Mouse (Mus musculus) gastrocnemius, postnatal 10 days (tissue): ENCODE measurements around the gene Mocs2. TPM values are rescaled to one million over a fixed set of nuclear protein-coding genes. Genes with fewer than 3 reads are reported as not detected.

ENCODE experiments used
- DNase-seq: peaks from one replicate; pipeline ENCODE4 v3.0.0; 2021; ENCODE audit warnings: mixed read lengths
- long read RNA-seq, 2 experiments: library from polyadenylated mRNA; stranded (forward); transcript quantifications; one replicate each; pipeline ENCODE4 v2.0.0; 2021
- total RNA-seq, 2 experiments: library from RNA; stranded (reverse); gene quantifications; 2 replicates each; pipeline ENCODE4 v1.2.3; 2021

The Mocs2 gene
- total RNA-seq, result 10 to 100 TPM; 45.1 to 46.7 TPM
- long read RNA-seq, experiment 1, transcript Mocs2-208 (6 exons, 1,855 nt), result minor isoform, 6 of 29 reads
- long read RNA-seq, experiment 1, transcript Mocs2-207 (7 exons, 1,193 nt), result major isoform, 16 of 29 reads
- long read RNA-seq, experiment 1, partial matches to known transcripts, result 0 of 29 reads
- long read RNA-seq, experiment 1, other reads (novel, unspliced or antisense), result 6 of 29 reads
- long read RNA-seq, experiment 2, transcript Mocs2-207 (7 exons, 1,193 nt), result major isoform, 17 of 29 reads
- long read RNA-seq, experiment 2, partial matches to known transcripts, result 0 of 29 reads
- long read RNA-seq, experiment 2, other reads (novel, unspliced or antisense), result 6 of 29 reads

DNA sequence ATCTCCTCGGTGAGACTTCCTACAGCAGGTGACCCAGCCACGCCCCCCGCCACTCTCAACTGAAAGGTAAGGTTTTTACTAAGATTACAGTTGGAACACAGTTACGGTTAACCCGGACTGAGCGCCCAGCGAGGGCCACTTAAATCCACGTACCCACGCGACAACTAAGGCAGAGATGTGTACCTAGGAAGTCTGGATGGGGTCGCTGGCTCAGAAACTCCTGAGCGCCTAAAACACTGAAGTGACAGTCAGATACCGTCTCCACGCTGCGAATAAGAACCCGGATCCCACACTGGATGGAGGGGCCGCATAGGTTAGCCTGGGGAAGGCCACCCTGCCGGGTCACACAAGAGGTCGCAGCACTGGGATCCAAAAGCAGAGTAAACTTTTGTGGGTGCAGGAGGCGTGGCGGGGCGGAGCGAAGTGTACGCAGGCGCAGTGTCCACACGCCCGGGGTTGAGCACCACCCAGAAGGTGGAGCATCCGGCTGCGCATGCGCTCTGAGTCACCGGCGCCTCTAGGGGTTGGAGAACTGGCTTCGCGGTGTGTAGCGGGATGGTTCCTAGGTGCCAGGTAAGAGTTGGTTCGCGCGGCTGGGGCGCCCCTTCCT is at the start of gene Mocs2:
Gene Mocs2 (plus strand): TSS at position 486 of the 610 bp plus-strand sequence.
- DNase-seq, result peak; percentile 98

DNA sequence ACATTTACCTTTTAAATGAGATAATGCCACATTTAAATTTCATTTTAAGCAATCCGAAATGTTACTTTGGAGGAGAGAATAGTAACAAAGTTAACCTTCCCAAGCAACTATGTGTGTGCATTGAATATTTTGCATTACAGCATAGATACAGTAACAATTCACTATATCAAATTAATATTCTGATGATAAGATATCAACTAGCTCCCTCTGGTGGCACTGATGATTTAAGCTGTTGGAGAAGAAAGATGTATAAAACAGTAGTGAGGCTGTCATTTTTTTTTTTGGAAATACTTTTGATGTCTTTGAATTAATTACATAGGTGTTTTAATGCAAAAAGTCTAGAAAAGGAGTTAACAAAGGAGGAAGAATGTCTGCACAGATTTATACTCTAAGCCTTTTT is 26.5 kb upstream of the Mocs2 start:
- DNase-seq, result peak; percentile 21

DNA sequence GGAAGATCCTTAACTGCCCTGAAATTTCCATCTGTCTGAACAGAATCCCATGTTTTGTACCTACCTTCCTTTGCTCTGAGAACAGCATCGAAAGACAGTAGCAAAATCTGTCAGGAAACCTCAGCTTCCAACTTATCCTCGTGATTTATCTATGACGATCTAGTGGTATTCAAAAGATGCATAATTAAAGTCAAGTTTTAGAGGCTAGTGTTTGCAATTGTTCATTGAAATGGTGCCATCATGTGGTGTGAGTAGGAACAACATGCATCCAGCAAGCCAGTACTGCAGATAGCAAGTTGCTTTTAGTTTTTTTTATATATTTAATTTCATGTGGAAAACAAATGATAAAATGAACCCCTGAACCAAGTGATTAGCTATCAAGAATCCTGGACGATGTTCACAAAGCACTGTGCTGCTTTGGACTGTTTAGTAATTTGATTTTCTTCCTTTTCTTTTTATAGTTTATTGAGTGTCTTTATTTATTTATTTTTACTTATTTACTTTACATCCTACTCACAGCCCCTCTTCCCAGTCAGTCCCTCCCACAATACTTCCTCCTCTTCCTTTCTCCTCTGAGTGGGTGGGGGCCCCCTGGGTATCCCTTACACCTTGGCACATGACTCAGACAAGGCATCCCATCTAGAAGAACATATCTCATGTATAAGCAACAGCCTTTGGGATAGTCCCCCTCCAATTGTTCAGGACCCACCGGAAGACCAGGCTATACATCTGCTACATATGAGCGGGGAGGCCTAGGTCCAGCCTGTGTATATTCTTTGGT is 24.6 kb upstream of the Mocs2 start:
- DNase-seq, result peak; percentile 54

DNA sequence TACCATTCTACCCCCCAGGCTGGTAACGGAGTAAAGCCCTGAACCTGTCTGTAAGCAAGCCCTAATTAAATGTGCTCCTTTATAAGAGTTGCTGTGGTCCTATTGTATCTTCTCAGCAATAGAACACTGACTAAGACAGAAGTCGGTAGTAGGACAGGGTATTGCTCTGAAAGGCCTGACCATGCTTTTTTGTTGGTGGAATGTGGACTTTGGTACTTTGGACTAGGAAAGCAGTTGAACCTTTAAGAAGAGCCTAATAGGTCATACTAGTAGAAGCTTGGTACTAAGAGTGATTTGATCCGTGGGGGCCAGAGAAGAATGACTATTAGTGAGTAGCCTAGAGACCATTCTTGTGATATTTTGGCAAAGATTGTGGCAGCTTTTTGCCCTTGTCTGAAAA is 16.2 kb upstream of the Mocs2 start:
- no peak for DNase-seq

DNA sequence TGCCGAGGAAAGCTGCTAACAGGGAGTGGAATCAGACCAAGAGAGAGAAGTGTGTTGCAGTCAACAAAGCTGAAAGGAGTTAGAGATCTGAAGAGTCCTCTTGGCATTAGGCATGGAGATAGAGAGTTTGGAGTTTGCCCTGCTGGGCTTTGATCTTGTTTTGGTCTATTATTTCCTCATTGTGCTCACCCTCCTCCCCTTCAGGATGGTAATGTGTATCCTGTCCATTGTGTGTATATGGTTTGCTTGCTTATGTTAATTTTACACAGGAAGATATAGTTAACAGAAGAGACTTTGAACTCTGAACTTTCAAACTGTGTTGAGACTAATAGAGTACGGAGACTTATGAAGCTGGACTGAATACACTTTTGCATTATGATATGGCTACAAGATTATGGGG is 15.1 kb upstream of the Mocs2 start:
- no peak for DNase-seq

DNA sequence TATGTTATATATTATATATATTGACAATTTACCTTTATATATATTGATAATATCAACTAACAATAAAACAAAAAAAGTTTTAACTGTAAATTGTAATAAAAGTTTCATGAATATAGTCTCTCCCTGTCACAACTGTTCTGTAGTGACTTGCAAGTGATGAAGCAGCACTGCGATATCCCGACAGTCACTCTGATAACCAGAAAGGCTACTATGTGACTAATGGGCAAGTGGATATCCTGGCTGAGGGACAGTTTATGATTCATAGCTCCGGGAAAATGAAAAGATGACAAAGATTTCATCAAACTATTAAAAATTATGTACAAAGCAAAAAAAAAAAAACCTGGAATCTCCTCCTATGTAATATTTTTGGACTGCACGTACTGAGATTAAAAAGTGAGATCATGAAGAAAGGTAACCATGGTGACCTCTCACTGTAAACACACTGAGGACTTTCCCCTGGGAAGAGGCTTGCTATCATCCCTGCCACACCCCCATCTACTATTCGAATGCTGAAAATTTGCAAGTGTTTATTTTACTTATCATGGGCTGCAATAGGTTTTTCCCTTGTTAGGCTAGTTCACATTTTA is 8.3 kb upstream of the Mocs2 start:
- DNase-seq, result no peak

DNA sequence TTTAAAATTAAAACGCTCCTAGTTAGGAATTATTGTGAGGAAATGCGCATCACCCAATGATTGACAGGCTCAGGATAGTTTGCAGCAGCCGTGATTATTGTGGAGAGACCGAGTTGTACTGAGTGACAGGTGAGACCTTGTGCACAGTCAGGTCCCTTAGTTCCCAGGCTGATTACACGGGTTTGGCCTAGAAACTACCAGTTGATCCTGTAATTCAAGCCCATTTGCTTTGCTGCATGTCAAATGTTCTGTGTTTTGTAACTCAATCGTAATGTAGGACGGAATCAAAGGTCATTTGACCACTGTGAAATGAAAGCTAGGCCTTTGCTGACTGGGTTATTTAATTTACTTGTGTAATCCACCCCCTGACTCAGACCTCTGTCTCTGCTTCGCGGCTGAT is 477 bp downstream of the Mocs2 start:
- DNase-seq, result no peak

DNA sequence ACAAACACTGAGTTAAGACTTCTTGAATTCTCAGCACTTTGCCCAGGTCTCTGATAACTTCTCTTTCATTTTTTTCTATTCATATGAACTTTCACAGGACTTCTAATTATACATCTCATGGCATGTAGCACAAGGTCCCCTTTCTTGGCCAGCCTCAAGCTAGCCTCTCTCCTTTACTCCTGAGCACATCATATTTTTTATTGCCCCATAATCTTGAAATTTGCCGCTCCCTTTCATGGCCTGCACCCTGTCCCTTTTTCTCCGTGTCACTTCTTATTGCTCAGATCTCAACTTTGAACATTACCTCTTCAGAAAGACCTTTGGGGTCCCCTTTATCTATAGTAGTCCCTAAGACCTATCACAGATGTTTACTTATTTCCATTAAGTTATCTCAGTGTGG is 4.8 kb downstream of the Mocs2 start:
- no peak for DNase-seq

DNA sequence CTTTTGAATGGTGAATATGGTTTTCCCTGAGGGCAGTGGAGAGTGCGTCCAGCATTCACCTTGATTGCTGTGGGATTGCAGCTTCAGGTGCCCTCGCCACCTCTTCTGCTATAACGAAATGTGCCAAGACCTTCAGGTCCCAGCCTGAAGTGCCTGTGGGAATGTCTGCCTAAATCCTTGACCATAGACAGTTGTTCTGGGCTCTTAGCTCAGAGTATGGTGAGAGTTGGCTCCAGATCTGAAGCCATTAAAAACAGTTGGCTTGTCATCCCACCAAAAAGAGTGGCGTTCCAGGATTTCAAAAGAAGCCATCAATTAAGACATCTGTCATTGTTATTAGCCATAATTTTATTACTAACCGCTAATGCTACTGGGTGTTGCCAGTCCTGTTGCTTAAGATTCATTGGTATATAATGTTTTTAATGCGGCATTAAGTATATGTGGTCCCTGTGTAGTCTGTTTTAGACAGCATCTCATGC is 7.4 kb downstream of the Mocs2 start:
- DNase-seq, result no peak

DNA sequence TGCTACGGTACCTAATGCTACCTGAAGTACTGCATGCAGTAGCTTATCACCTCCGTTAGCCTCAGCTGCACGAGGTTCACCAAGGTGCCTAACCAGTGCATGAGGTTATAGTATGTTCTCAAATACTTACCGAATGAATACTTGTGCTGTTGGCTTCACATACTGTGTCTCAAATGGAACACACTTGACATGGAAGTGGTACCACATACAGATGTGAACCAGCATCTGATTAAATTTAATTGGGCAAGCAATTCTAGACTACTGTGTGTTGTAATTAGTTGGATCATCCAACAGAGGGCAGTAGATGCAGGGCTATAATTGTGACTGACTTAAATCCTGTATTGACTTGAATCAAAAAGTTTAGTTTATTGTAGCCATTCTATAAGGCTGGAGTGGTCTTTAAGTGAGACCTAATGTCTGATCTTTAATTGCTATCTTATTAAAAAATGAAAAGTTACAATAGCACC is 13.4 kb downstream of the Mocs2 start:
- no peak for DNase-seq

DNA sequence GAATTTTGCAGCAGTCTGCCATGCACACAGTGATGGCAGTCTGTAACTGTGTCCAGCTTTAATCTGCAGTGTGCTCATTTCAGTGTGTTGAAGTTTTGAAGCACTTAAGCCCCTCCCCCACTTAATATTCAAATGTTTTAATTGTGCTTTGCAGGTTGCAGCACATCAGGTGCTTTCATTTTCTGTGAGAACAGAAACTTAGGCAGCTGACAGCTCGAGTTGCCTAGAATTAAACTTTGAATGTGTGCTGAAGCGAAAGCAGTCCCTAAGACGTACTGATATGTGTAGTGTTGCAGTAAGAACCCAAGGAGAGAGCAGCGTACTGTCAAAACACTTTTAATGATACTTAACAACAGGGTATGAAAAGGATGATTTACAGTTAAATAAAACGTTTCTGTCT is 14.7 kb downstream of the Mocs2 start:
- DNase-seq, result no peak

DNA sequence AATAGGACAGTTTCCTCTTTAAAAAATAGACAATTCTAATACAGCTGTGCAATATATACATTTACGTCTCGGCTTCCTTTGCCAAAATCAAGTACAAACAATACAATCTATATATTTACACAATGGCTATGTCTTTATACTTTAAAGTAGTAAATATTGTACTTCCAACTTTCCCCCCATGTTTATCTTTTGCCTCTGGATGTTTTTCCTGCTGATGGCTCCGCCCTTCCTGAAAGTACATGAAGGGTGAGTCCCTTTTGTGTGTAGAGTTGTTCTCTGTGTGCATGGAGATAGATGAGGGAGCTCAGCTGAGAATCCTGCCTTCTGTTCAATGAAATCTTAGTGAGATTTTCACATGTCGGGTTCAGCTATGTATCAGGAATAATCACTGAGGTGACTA is 15.3 kb downstream of the Mocs2 start:
- no peak for DNase-seq

DNA sequence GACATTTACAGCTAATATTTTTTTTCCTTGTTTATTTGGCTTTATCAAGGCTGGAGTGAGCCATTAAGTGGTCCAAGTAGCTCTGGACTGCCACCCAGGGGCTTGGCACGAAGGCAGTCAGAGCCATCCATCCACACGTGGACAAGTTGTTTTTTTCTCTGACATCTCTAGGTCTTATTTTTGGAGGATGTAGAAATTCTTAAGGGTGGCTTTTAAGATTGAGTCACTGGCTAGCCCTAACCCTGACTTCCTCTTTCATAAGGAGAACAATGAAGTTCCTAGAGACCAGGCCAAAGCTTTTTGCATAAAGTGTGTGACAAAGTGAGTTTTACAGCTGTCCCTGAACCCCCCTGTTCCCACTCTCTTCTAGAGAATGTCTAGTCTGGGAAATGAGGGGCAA is 16.5 kb downstream of the Mocs2 start:
- no peak for DNase-seq

DNA sequence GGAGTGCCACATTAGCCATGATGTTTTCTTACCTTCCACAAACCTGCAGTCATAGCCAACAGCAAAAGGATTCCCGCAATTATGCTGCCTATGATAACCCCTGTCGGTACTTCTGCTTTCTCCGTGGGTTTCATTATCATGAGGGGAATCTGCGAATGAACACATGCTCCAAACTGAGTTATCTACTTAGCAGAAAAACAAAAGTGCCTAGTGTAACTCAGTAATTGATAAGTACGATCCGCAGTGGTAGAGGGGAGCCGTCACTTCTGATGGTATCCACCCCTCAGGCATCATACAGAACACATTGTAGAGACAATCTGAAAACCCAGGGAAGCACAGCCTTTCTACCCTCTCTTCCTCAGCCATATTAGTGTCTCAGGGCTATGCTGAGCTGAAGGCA is 19.0 kb downstream of the Mocs2 start:
- DNase-seq, result no peak

DNA sequence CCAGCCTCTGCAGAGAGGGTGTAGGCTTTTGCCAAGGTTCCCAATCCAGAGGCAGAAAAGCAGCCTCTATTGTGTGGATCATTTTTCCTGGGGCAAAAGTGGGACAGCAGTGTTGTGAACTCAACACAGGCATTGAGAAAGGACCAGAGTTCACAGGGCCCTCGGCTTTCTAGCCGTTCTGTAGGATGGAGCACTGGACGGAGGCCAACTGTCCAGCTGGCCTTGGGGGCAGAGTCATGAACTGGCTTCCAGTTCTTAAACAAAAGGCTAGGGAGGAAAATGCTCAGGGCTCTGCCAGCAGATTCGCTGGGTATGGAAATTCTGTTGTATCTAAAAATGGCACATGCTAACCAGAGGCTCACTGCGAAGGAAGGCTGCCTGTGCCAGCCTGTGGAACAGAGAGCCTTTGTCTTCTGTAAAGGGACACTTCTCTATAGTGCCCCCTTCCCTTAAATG is 20.5 kb downstream of the Mocs2 start:
- peak; percentile 68 for DNase-seq

DNA sequence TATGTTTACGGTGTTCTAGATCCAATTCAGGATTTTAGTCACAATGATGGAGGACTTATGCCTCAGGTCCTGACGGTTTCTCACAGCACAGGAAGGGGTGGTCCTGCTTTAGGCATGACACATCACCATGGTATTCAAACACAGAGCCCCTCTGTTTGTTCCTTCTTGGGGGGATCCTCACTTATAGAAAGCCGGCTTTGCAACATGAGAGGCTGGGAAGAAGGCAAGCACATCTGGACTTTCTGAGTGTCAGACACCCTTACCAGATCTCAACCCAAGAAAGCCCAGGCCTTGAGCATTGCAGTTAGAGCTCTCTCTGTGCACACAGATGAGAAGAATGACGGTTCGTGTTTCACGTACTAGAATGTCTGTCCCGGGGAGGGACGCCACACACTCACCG is 21.1 kb downstream of the Mocs2 start:
- DNase-seq, result no peak

DNA sequence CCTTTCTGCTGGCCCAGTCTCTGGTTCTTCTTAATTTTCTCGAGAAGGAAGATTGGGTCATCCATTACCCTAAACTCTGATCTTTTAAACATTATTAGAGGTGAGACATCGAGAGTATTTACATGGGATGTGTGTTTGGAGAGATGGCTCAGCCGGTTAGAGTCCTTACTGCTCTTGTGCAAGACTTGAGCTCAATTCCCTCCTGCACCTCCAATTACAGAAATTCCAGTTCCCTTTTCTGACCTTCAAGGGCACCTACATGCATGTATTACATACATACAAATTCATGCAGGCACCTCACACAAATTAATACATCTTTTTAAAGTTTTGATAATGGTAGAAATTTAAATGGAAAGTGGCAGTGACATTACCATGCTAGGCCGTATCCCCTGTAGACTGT is 22.5 kb downstream of the Mocs2 start:
- no peak for DNase-seq

DNA sequence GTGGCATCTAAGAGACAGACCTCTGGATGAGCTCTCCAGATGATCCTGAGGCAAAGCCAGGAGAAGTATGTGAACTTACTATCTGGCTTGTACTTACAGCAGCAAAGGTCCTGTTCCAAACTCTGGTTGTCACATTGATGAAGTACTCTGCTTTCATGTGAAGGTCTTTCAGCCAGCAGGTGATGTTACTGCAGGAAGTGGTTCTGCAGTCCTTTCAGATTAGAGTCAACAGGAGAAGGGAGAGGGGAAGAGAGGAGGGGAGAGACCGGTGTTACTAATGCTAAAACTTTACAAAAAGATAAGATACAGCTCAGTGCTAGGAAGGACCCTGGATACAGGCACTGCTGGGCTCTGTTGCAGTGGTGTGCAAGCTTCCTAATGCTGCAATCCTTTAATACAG is 25.3 kb downstream of the Mocs2 start:
- DNase-seq, result no peak

DNA sequence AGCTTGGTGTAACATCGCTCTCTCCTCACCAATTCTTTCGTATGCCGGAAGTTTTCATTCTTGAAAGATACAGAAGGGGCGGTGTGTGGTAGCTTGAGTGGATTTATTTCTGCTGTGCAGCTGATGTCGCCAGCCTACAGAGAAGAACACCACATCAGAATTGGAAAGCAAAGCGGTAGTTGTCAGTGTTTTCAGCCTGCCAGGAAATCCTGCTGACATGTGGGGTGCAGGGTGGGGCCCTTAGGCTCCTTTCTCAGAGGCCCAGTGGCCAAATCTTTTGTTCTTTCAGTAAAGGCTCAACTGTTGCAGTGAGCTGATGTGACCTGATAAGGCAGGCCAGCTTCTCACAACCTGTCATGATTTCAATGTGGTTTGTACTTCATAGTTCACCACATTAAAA is 27.8 kb downstream of the Mocs2 start:
- DNase-seq, result no peak

DNA sequence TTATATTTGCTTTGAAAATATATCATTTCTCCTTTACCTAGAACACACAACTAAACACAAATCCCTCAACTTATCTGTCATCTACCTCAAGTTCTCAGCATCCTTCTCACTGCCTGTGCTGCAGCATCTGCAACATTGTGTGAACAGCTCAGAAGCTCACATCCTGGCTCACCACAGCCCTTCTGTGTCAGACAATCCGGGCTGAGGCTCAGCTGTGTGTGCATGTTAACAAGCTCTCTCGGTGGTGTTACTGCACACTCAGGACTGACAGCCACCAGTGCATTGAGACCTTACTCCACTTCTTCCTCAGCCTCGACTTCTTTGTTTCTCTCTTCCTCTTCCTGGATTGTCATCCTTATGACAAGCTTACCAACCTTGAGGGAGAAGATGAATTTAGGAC is 30.9 kb downstream of the Mocs2 start:
- no peak for DNase-seq

DNA sequence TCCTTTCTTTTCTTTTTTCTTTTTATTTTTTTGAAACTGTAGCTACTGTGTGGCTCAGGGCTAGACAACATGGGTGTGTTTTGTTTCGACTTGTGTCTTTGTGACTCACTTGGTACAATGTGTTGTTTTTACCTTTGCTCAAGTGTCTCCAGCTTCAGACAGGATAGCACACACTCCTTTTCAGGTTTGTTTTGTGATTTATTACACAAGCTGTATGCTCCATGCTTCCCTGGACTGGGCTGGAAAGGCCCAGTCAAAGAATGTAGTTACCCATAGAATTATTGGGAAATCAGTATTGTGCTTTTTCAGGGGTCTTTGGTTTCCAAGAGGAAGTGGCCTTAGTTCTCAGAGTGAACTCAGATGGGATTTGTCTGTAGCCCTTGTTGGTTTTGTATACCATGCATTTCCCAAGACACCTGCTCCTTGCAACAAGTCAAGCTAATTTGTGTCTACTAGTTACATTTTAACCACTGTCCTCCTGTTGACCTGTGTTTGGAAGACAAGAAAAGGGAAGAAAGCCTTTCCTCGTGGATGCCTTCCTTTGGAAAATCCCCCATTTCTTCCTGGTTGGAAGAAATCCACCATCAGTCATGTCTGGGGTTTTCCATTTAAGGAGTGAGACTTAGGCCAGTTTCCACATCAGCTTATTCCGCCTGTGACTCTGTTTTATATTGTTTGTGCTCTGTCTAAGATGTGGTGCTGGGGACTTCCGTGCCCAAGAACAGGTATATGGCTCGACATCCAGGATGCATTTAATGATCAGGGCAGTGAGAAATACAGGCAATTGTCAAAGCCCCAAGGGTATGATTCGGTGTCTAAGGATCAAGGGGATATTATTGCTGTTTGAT is 34.5 kb downstream of the Mocs2 start:
- DNase-seq, result no peak

DNA sequence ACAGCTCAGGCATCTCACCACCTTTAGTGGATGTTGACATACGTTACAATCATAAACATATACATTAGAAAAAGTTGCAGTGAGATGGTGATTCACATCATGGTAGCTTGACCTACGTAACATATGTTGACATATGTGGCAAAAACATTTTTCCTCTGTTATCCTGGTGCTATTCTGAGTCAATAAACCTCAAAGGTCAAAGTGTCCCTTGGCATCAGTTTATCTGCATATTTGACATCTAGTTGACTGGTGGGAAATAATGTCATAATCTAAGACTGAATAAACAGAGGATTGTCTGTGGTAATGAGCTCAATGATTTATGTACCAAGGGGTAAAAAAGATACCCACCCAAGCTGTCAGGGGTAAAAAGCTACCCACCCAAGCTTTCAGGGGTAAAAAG is 35.1 kb downstream of the Mocs2 start:
- no peak for DNase-seq
